Mouse (Mus musculus): ENCODE measurements around the gene Lrp8. TPM values are rescaled to one million over a fixed set of nuclear protein-coding genes. Genes with fewer than 3 reads are reported as not detected.

Lrp8 gene
- polyA plus RNA-seq, 1 experiment from 2014 or later: 0.48 TPM

- no peak overlapping the region for H3K4me3 ChIP-seq
- H3K36me3 ChIP-seq: no peaks in the 10 kb centered on the region
- H3K27ac ChIP-seq: no peak overlapping the region
- no peak for ATAC-seq (replicated peaks; ENCODE audit: insufficient number of reproducible peaks, insufficient read depth, low FRiP score, low read depth)
- WGBS: 77% methylated on average over 5 of the region's 5 CpGs
- no peak overlapping the region for H3K9ac ChIP-seq
- H3K4me2 ChIP-seq: no peak overlapping the region
- H3K27me3 ChIP-seq: no peaks in the 10 kb centered on the region
- no peaks in the 10 kb centered on the region for H3K4me1 ChIP-seq (replicated peaks)
- H3K9me3 ChIP-seq (replicated peaks): no peaks in the 10 kb centered on the region
Observed at GRCm38 (mm10) chr4:107776990-107777673, 24.9 kb upstream of the Lrp8 start.

- 72% methylated on average over 10 of the region's 10 CpGs for WGBS
- ATAC-seq (replicated peaks; ENCODE audit: insufficient number of reproducible peaks, insufficient read depth, low FRiP score, low read depth): no peak
- H3K9ac ChIP-seq: no peak overlapping the region
Observed at GRCm38 (mm10) chr4:107783541-107783940, 18.5 kb upstream of the Lrp8 start.

DNA sequence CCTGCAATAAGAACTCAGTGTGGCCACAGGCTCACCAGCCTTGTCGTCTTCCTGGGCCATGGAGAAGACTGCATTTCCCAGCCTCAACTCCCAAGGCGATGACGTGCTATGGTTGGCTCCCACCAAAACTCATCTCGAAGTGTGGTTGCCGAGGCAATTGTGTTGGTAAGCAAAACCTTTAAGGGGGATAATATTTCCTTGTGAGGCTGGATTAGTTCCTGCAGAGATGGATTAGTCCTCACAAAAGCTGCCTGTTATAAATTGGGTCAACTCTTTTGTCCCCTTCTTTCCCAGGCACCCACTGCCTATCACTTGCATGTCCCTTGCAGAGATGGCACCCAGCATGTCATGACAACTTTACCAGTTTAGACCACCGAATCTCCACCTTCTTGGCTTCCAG, 13.2 kb upstream of the Lrp8 start:
- ATAC-seq (replicated peaks; ENCODE audit: insufficient number of reproducible peaks, insufficient read depth, low FRiP score, low read depth): no peak
- Histone ChIP-seq H3K36me3 (no peaks in the 10 kb centered on the region), H3K27me3 (peaks cover 6% of the 10 kb centered on the region; the same call in 1 of the 2 replicates), H3K4me3 (no peak overlapping the region), H3K9me3 (replicated peaks) (no peaks in the 10 kb centered on the region), H3K4me2 (no peak overlapping the region), H3K4me1 (replicated peaks) (no peaks in the 10 kb centered on the region), H3K9ac (no peak overlapping the region), H3K27ac (no peak overlapping the region)
- WGBS: 83% methylated on average over 6 of the region's 6 CpGs

More at GRCm38 (mm10) chr4:107783541-107783940, 18.5 kb upstream of the Lrp8 start:
- no peaks in the 10 kb centered on the region for H3K4me1 ChIP-seq (replicated peaks)
- H3K4me2 ChIP-seq: no peak overlapping the region
- H3K27ac ChIP-seq: no peak overlapping the region
- H3K4me3 ChIP-seq: no peak overlapping the region
- H3K36me3 ChIP-seq: no peaks in the 10 kb centered on the region
- no peaks in the 10 kb centered on the region for H3K9me3 ChIP-seq (replicated peaks)
- H3K27me3 ChIP-seq: no peaks in the 10 kb centered on the region

DNA sequence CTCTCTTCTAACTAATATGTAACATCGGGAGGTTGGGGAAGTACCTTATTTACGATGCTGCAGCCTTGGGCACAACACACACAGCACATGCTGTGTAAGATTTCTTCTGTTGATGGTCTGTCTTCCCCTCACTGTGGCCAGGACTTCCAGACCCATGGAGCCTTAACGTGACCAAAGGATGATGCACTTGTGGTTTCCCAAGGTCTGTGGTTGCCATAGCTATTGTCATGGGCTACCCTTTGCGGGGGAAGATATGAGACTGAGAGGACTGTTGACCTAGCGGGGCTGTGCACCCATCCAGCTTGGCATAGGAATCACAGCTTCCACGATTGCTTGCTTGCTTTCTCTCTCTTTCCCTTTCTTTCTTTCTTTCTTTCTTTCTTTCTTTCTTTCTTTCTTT, 1.3 kb upstream of the Lrp8 start:
- no peak overlapping the region for H3K9ac ChIP-seq
- no peak overlapping the region for H3K27ac ChIP-seq
- H3K4me2 ChIP-seq: no peak overlapping the region
- ATAC-seq (replicated peaks; ENCODE audit: insufficient number of reproducible peaks, insufficient read depth, low FRiP score, low read depth): no peak
- no peaks in the 10 kb centered on the region for H3K36me3 ChIP-seq
- H3K4me3 ChIP-seq: no peak overlapping the region
- H3K9me3 ChIP-seq (replicated peaks): no peaks in the 10 kb centered on the region
- 78% methylated on average over 6 of the region's 6 CpGs for WGBS
- peaks cover 26% of the 10 kb centered on the region for H3K4me1 ChIP-seq (replicated peaks)
- peaks cover 55% of the 10 kb centered on the region for H3K27me3 ChIP-seq

DNA sequence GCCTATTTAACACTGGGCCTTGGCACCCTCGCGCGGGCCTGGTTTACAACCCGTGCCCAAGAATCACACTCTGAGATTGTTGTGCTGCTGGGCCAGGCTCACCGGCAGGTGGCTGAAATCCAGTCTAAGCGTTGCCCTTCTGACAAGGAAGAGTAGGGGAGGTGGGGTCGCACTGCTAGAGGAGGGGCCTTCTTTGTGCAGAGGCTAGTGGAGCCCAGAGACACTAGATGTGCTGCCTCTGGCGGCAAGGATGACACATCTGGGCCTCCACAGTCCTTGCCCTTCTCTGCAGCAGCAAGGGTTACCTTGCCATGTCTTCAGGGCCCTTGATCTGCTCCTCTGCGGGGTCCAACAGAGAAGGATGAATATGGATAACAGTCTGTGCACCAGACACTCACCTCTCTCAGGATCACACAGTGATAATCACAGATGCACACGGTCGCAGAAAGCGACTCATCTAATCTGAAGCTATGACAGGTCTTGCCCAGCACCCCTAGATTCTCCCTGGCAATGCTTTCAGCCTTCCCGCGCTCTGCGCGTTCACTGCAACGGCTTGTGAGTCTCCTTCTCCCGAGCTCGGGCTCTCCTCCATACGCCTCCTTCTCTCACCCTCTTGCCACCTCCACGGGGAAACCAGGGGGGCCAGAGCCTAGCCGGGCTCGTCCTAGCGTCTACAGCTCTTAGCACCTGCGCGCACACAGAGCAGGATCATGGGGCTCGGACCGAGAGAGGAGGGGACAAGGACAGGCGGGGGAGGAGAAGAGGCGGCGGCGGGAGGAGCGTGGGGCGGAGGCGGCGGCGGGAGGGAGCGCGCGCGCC, 486 bp upstream of the Lrp8 start:
- Histone ChIP-seq H3K4me2 (peak overlapping the region; percentile 100), H3K4me1 (replicated peaks) (peaks cover 26% of the 10 kb centered on the region), H3K9me3 (replicated peaks) (no peaks in the 10 kb centered on the region), H3K27ac (peak overlapping the region; percentile 52), H3K9ac (peak overlapping the region; percentile 68), H3K4me3 (peak overlapping the region; percentile 77), H3K36me3 (no peaks in the 10 kb centered on the region), H3K27me3 (peaks cover 54% of the 10 kb centered on the region)
- peak; percentile 56; the same call in 1 of the 2 replicates for ATAC-seq (replicated peaks; ENCODE audit: insufficient number of reproducible peaks, insufficient read depth, low FRiP score, low read depth)
- 3% methylated on average over 41 of the region's 41 CpGs for WGBS

GRCm38 (mm10) chr4:107802450-107803331, 630 bp downstream of the Lrp8 start:
- peak; percentile 1; the same call in 1 of the 2 replicates for ATAC-seq (replicated peaks; ENCODE audit: insufficient number of reproducible peaks, insufficient read depth, low FRiP score, low read depth)
- peaks cover 52% of the 10 kb centered on the region for H3K27me3 ChIP-seq
- peak overlapping the region; percentile 68 for H3K9ac ChIP-seq
- H3K9me3 ChIP-seq (replicated peaks): no peaks in the 10 kb centered on the region
- H3K27ac ChIP-seq: peak overlapping the region; percentile 42; the same call in 1 of the 2 replicates
- no peaks in the 10 kb centered on the region for H3K36me3 ChIP-seq
- H3K4me1 ChIP-seq (replicated peaks): peaks cover 26% of the 10 kb centered on the region
- under 1% methylated on average over 64 of the region's 65 CpGs for WGBS
- peak overlapping the region; percentile 77 for H3K4me3 ChIP-seq
- peak overlapping the region; percentile 100 for H3K4me2 ChIP-seq

GRCm38 (mm10) chr4:107803351-107804106, 1.5 kb downstream of the Lrp8 start:
- under 1% methylated on average over 40 of the region's 46 CpGs for WGBS
- Histone ChIP-seq H3K4me1 (replicated peaks) (peaks cover 26% of the 10 kb centered on the region), H3K27ac (no peak overlapping the region), H3K27me3 (peaks cover 49% of the 10 kb centered on the region), H3K4me2 (peak overlapping the region; percentile 100), H3K9ac (peak overlapping the region; percentile 68; the same call in 1 of the 2 replicates), H3K36me3 (no peaks in the 10 kb centered on the region), H3K4me3 (peak overlapping the region; percentile 77), H3K9me3 (replicated peaks) (no peaks in the 10 kb centered on the region)
- peak; percentile 81 for ATAC-seq (replicated peaks; ENCODE audit: insufficient number of reproducible peaks, insufficient read depth, low FRiP score, low read depth)

- no peaks in the 10 kb centered on the region for H3K9me3 ChIP-seq (replicated peaks)
- H3K9ac ChIP-seq: no peak overlapping the region
- H3K4me3 ChIP-seq: no peak overlapping the region
- peaks cover 35% of the 10 kb centered on the region for H3K27me3 ChIP-seq
- no peak for ATAC-seq (replicated peaks; ENCODE audit: insufficient number of reproducible peaks, insufficient read depth, low FRiP score, low read depth)
- no peaks in the 10 kb centered on the region for H3K36me3 ChIP-seq
- H3K4me2 ChIP-seq: no peak overlapping the region
- H3K4me1 ChIP-seq (replicated peaks): peaks cover 26% of the 10 kb centered on the region
- H3K27ac ChIP-seq: no peak overlapping the region
- WGBS: 79% methylated on average over 3 of the region's 3 CpGs
Observed at GRCm38 (mm10) chr4:107805491-107805890, 3.4 kb downstream of the Lrp8 start.

- H3K4me3 ChIP-seq: no peak overlapping the region
Observed at GRCm38 (mm10) chr4:107807796-107808195, 5.7 kb downstream of the Lrp8 start.

DNA sequence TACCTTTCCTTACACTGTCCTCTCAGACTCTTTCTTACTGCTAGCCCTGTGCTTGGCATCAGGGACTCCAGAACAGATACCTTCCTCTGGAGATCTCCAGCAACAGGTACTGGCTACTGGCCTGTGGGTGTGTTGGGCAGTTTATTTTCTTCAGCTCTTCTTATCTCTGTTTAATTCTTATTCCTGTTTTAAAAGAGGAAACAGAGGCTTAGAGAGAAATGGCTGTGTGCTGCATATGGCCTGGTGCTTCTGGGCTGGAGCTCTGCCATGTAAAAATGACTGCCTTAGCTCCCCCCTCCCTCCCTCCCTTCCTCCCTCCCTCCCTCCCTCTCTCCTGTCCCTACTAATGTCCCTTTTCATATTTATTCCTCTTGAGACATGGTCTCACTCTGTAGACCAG, 6.6 kb downstream of the Lrp8 start:
- no peaks in the 10 kb centered on the region for H3K9me3 ChIP-seq (replicated peaks)
- no peak overlapping the region for H3K4me2 ChIP-seq
- no peak overlapping the region for H3K9ac ChIP-seq
- H3K36me3 ChIP-seq: no peaks in the 10 kb centered on the region
- H3K4me3 ChIP-seq: no peak overlapping the region
- ATAC-seq (replicated peaks; ENCODE audit: insufficient number of reproducible peaks, insufficient read depth, low FRiP score, low read depth): no peak
- peaks cover 21% of the 10 kb centered on the region for H3K27me3 ChIP-seq
- no peak overlapping the region for H3K27ac ChIP-seq
- peaks cover 8% of the 10 kb centered on the region for H3K4me1 ChIP-seq (replicated peaks)

More at GRCm38 (mm10) chr4:107807796-107808195, 5.7 kb downstream of the Lrp8 start:
- H3K9ac ChIP-seq: no peak overlapping the region
- peaks cover 24% of the 10 kb centered on the region for H3K27me3 ChIP-seq
- ATAC-seq (replicated peaks; ENCODE audit: insufficient number of reproducible peaks, insufficient read depth, low FRiP score, low read depth): no peak
- H3K27ac ChIP-seq: no peak overlapping the region
- H3K36me3 ChIP-seq: no peaks in the 10 kb centered on the region
- no peak overlapping the region for H3K4me2 ChIP-seq
- no peaks in the 10 kb centered on the region for H3K9me3 ChIP-seq (replicated peaks)
- H3K4me1 ChIP-seq (replicated peaks): peaks cover 17% of the 10 kb centered on the region
- 61% methylated on average over 4 of the region's 4 CpGs for WGBS
